Mouse (Mus musculus) layer of hippocampus, adult 2 months (tissue): Measurements from ENCODE around the gene Tmem237. TPM values are rescaled to one million over a fixed set of nuclear protein-coding genes. Genes with fewer than 3 reads are reported as not detected.

Source experiments
- DNase-seq, 2 experiments: peaks; one replicate each; pipeline ENCODE4 v3.0.0; 2022; ENCODE audit warnings: low spot score in 2 of 2
- H3K27ac ChIP-seq: fragments of 200-600 bp; 2 replicates; pipeline ENCODE4 v1.8.1; 2022
- H3K4me3 ChIP-seq: fragments of 200-600 bp; 2 replicates; pipeline ENCODE4 v1.8.1; 2022; ENCODE audit warnings: mild to moderate bottlenecking
- CTCF ChIP-seq: fragments of 200-600 bp; conservative IDR thresholded peaks from 2 replicates; pipeline ENCODE4 v1.8.1; 2022; ENCODE audit warnings: antibody characterized with exemption, mild to moderate bottlenecking, moderate library complexity
- total RNA-seq, 2 experiments: library from RNA; stranded (reverse); gene quantifications; 2 replicates each; pipeline ENCODE4 v1.2.3; 2021

The Tmem237 gene
- total RNA-seq, 2 experiments from 2014 or later: 29.8 to 31.6 TPM

DNA sequence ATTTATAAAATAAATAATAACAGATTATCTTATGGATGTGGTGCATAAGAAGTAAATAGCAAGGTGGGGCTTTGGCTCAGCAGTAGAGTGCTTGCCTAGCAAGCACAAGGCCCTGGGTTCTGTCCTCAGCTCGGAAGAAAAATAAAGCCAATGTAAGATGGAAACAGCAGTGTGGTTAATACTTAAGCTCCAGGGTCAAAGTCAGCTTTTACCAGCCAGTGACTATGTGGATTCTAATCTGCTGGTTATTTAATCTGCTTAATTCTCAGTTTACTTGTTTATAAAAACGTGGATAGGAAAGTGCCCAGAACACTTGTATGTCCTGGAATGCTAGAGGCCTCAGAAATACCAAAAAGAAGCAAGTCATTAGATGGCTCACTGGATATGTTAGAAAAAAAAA lies 63.3 kb downstream of the Tmem237 start:
- Histone ChIP-seq H3K4me3 (no peak overlapping the region), H3K27ac (no peak overlapping the region)
- no peak for DNase-seq
- no peak for TF ChIP-seq CTCF

DNA sequence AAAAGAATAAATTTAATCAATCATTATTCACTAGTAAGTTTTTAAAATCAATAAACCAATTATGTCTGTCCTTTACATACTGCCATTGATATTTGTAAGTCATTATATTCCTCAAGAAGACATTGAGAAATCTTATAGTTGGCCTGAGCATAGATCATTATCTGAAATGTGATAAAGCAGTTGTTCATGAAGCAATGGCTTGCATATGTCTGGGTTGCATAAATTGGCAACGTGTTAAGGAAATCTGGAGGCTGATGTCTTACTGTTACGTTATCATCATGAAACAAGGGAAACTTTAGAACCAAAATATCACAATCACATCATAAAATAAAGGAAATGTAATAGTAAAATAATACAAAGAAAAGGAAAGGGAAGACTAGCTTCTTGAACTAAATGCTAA lies 68.9 kb downstream of the Tmem237 start:
- DNase-seq: no peak
- no peak overlapping the region for H3K4me3 ChIP-seq
- no peak for TF ChIP-seq CTCF
- no peak overlapping the region for H3K27ac ChIP-seq

Other genes starting within 250 kb of the Tmem237 start
- gene Trak2, start 147.0 kb downstream of the Tmem237 start, total RNA-seq: 100 to 1,000 TPM; 118 to 133 TPM
- gene Stradb, start 146.9 kb downstream of the Tmem237 start, total RNA-seq: 10 to 100 TPM; 37.2 to 44.4 TPM
- not detected for gene C2cd6, start 25.5 kb downstream of the Tmem237 start, total RNA-seq
- gene Mpp4, start 43.0 kb upstream of the Tmem237 start, total RNA-seq: 1 to 10 TPM; 1.8 to 2.7 TPM
- 10 to 100 TPM; 50.0 to 51.8 TPM for gene Als2, start 116.8 kb upstream of the Tmem237 start, total RNA-seq
- not detected for gene Cdk15, start 136.5 kb upstream of the Tmem237 start, total RNA-seq